In the genomic region with DNA sequence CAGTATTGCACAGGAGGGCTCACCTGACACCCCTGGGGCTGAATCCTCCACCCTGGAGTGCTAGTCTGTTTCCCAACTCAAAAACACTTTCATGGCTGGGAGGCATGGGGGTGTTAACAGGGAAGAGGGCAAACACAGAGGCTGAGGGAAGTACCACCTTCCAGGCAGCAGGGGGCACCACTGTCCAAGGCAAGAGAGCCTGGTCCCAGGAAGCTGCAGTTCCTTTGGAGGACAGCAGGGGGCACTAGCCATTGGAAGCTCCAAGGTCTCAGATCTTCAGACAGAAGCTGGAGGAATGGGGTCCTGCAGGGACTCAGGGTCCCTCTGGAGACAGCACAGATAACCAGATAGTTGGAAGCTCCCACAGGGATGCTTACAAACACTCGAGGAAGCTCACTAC, we compare ENCODE assay signal across 9 mouse cellular contexts. TPM values are rescaled to one million over a fixed set of nuclear protein-coding genes. Genes with fewer than 3 reads are reported as not detected.
DNase-seq lines count a peak whose midpoint lies in the region; TF ChIP-seq lines count a peak whose summit lies in the region.
"Had no signal": no experiment of that assay in that cellular context is flagged by ENCODE, and none has a peak within 500 bp of the region (broad histone marks: within the 10 kb centered on the region; RNA-seq: fewer than 3 reads in every experiment).

No protein-coding gene starts in this region.

- H3K9me3 ChIP-seq in E14TG2a.4 (ENCODE audit: low read length), result no peaks in the 10 kb centered on the region

- peaks cover 5% of the 10 kb centered on the region; the same call in 1 of the 2 replicates for H3K4me1 ChIP-seq in E14TG2a.4 (replicated peaks; ENCODE audit: low read depth, low read length)
- H3K4me1 ChIP-seq in lung, adult 2 months (ENCODE audit: control insufficient read depth, insufficient read depth, low read length), result peaks cover 10% of the 10 kb centered on the region

- no peak for TF ChIP-seq POLR2A in lung, adult 2 months (IDR thresholded peaks at IDR 0.05; ENCODE audit: borderline replicate concordance, extremely low read depth, low read depth, low read length)

- 13% methylated on average over 1 of the region's 1 CpGs for WGBS in lung, adult 2 months

- TF ChIP-seq CTCF in E14TG2a.4 (conservative IDR thresholded peaks at IDR 0.05; ENCODE audit: low read length), result peak; percentile 100
- peak; percentile 99 for TF ChIP-seq CTCF in lung, adult 2 months (IDR thresholded peaks at IDR 0.05; ENCODE audit: insufficient read depth, low read length)

- H3K4me3 ChIP-seq in E14TG2a.4 (replicated peaks; ENCODE audit: low read length), result no peak overlapping the region
- H3K4me3 ChIP-seq in lung, adult 2 months (replicated peaks; ENCODE audit: extremely low read depth, low read depth, low read length), result no peak overlapping the region

- DNase-seq in brain, embryonic 18.5 days (ENCODE audit: low read depth, low spot score), result peak; percentile 51
- DNase-seq in fibroblast of lung, adult 2 months (ENCODE audit: low read depth), result peak; percentile 42
- peak; percentile 90 to 96 for DNase-seq in heart, postnatal 10 days
- DNase-seq in layer of hippocampus, adult 11-12 months (ENCODE audit: low spot score), result peak; percentile 93
- DNase-seq in lung, adult 2 months, result peak; percentile 90
- DNase-seq in ovary, adult 18-20 months (ENCODE audit: low spot score), result peak; percentile 58
- peak; percentile 47 for DNase-seq in thymus, adult 18-20 months

- no peaks in the 10 kb centered on the region for H3K27me3 ChIP-seq in E14TG2a.4 (ENCODE audit: insufficient read depth, low read length)

- H3K36me3 ChIP-seq in E14TG2a.4 (ENCODE audit: insufficient read depth, low read length), result peaks cover 19% of the 10 kb centered on the region

- intact Hi-C loops in heart, postnatal 10 days (cut with DNase I), result loop anchor here (1.0 to 2.0 kb wide), 3 partner anchors 56 to 127 kb away; a partner anchor contains a TSS

RNA-seq across cellular contexts. Expression of a gene that starts 18.2 kb away (rescaled TPM):
- 1 to 10 TPM; 2.0 to 2.1 TPM for total RNA-seq in heart, postnatal 10 days (2021)
- 5.2 and 5.7 TPM in 2 replicates for polyA plus RNA-seq in lung, adult 2 months (2012; rRNA removed)

RNA-seq across cellular contexts. Expression of a gene that starts 29.6 kb away (rescaled TPM):
- not detected for total RNA-seq in heart, postnatal 10 days (2021)
- polyA plus RNA-seq in lung, adult 2 months (2012; rRNA removed), result not detected in 2 replicates
- polyA plus RNA-seq: gonadal fat pad, adult 2 months had no signal

Comparison
In these comparisons a context has a peak if more than half of its experiments do, and no peak if none do; other contexts are left out.
1. DNase-seq: peak in every context shown above with its lines; median percentile 93 in heart, postnatal 10 days; 93 in layer of hippocampus, adult 11-12 months; 90 in lung, adult 2 months; 58 in ovary, adult 18-20 months; 51 in brain, embryonic 18.5 days; 47 in thymus, adult 18-20 months; 42 in fibroblast of lung, adult 2 months.